Mouse (Mus musculus) gastrocnemius, adult 2 months (tissue): Measurements from ENCODE around the gene Mier1. TPM values are rescaled to one million over a fixed set of nuclear protein-coding genes. Genes with fewer than 3 reads are reported as not detected.

Experiments
- DNase-seq: peaks from one replicate; pipeline ENCODE4 v3.0.0; 2022
- H3K27ac ChIP-seq: fragments of 200-600 bp; 2 replicates; pipeline ENCODE4 v1.8.1; 2022; ENCODE audit warnings: mild to moderate bottlenecking
- H3K4me3 ChIP-seq: fragments of 200-600 bp; 2 replicates; pipeline ENCODE4 v1.8.1; 2022; ENCODE audit warnings: mild to moderate bottlenecking, moderate library complexity
- CTCF ChIP-seq: fragments of 200-600 bp; IDR thresholded peaks from 2 replicates; pipeline ENCODE4 v1.8.1; 2022; ENCODE audit warnings: antibody characterized with exemption, mild to moderate bottlenecking, moderate library complexity
- intact Hi-C: fragments of 180-260 bp; cut with DNase I; formaldehyde crosslinking; loops from one replicate; pipeline ENCODE4 v1.15.1; 2025
- long read RNA-seq, 2 experiments: library from polyadenylated mRNA; stranded (forward); transcript quantifications; one replicate each; pipeline ENCODE4 v2.0.0; 2021
- total RNA-seq, 2 experiments: library from RNA; stranded (reverse); gene quantifications; 2 replicates each; pipeline ENCODE4 v1.2.3; 2021

Gene Mier1
- total RNA-seq = 10 to 100 TPM; 20.0 to 21.4 TPM
- long read RNA-seq, experiment 1, full-length matches to known transcripts = 7 of 10 reads
- long read RNA-seq, experiment 1, partial matches to known transcripts = 1 of 10 reads
- long read RNA-seq, experiment 1, other reads (novel, unspliced or antisense) = 2 of 10 reads
- long read RNA-seq, experiment 2, full-length matches to known transcripts = 4 of 7 reads
- long read RNA-seq, experiment 2, partial matches to known transcripts = 1 of 7 reads
- long read RNA-seq, experiment 2, other reads (novel, unspliced or antisense) = 2 of 7 reads

DNA sequence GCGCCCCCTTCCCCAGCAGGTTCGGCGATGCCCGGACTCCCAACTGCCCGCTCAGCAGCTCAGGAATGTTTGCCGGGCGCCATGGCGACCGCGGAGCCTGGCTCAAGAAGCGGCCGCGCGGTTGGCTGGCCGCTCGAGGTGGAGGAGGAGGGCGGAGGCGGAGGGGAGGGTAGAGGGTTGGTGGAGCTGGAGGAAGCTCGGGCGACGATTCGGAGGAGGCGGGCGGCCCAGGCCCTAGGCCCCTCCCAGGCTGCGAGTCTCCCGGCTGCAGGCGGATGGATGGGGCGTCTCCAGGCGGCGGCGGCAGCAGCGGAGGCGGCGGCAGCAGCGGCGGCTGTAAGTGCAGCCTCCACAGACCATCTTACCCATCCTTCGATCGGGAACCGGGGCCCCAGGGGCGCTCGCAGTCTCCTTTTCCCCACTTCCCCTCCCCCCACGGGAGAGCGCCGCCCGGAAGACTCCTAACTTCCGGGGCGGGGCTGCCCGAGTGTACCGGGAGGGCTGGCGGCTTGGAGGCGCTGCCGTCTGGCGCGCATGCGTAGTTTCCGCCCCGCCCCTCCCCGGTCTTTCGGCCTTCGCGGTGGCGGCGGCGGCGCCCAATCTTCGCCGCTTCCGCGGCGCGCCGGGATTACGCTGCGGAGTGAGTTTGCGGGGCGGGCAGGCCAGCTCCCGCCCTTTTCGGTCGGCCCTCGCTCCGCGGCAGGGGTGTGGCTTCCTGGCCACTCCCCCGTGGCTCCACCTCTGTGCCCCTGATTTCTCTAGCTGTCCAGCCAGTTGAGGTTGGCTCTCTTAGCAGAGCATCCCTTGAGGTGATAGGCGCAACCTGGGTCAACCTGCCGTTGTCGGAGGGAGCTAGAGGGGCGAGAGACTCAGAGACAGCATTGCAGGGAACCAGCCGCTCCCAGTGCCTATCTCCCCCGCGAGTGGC lies at the start of gene Mier1, which contains the start of gene Wdr78:
Gene Mier1, plus strand, starts transcription at position 207 of the 928 bp plus-strand sequence.
Gene Wdr78, minus strand, starts transcription at position 372 of the 928 bp plus-strand sequence.
- peak; percentile 98 for DNase-seq
- TF ChIP-seq CTCF = no peak
- intact Hi-C loops = loop anchor here (1.0 kb wide), 1 partner anchor 199 kb away; the partner anchor contains the start of gene Oma1
- peak within 1 kb of the TSS; percentile 94 for H3K27ac ChIP-seq
- H3K4me3 ChIP-seq = peak within 1 kb of the TSS; percentile 92

DNA sequence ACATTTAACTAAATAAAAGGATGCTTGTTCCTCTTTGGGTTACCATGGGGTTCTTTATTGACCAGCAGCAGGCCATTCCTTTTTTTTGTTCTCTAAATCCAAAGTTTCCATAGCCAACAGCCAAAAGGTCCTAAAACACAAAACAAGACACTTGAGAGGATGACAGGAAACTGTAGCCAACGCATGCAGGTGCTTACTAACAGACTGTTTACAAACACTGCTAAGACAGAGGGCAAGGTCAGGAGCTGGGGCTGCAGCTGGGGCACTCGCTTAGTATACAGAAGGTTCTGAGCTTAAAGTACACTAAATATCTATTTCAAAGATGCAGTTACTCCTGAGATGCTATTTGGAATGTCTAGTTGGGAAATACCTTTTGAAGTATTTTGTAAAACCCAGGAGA lies 49.8 kb upstream of the Mier1 start:
- Histone ChIP-seq H3K4me3 (no peak overlapping the region), H3K27ac (no peak overlapping the region)
- intact Hi-C loops = no loop called here
- TF ChIP-seq CTCF = no peak
- DNase-seq = no peak

- intact Hi-C loops = no loop called here
- Histone ChIP-seq H3K4me3 (no peak overlapping the region), H3K27ac (no peak overlapping the region)
- DNase-seq = no peak
- TF ChIP-seq CTCF = no peak
Measured at GRCm38 (mm10) chr4:103064976-103065375, 49.2 kb upstream of the Mier1 start.

GRCm38 (mm10) chr4:103067906-103068655 lies 46.1 kb upstream of the Mier1 start:
- no peak for TF ChIP-seq CTCF
- intact Hi-C loops = no loop called here
- Histone ChIP-seq H3K27ac (no peak overlapping the region), H3K4me3 (no peak overlapping the region)
- no peak for DNase-seq

DNA sequence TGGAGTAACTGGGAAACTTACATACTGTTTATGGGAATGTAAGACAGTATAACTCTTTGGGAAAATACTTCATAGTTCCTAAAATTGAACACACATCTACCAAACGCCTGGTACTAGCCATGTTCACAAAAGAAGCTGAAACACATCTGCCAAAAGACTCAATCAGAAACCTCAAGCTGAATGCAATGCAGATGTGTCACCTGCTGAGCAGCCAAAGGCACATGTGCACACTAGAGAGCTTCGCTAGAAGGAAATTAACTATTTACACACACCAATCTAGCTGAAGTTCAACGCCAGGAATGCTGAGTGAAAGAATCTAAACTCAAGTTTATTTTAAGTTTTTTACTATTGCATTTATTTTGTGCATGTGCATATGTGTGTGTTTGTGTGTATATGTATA lies 43.6 kb upstream of the Mier1 start:
- Histone ChIP-seq H3K27ac (no peak overlapping the region), H3K4me3 (no peak overlapping the region)
- intact Hi-C loops = no loop called here
- TF ChIP-seq CTCF = no peak
- no peak for DNase-seq

GRCm38 (mm10) chr4:103085237-103085636 lies 29.0 kb upstream of the Mier1 start:
- Histone ChIP-seq H3K4me3 (no peak overlapping the region), H3K27ac (no peak overlapping the region)
- peak; percentile 15; the same call in 1 of the 2 replicates for TF ChIP-seq CTCF
- DNase-seq = no peak
- intact Hi-C loops = no loop called here

GRCm38 (mm10) chr4:103095921-103096320 lies 18.3 kb upstream of the Mier1 start:
- Histone ChIP-seq H3K27ac (no peak overlapping the region), H3K4me3 (no peak overlapping the region)
- no peak for TF ChIP-seq CTCF
- no peak for DNase-seq
- intact Hi-C loops = no loop called here

DNA sequence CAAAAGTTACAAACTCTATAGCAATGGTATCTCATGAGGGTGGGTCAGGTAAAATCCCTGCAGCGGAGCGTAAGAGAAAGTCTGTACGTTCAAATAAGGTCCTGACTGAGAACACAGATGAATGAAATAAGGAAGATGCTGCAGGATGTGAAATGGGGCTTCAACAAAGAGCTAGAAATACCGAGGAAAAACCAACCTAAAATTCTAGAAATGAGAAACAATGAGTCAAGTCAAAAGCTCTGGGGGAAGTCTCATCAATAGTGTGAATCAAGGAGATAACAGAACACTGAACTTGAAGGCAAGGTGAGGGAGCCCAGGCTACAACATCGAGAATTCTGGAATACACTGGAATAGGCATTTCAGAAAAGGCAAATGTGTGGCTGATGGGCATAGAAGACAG lies 15.7 kb upstream of the Mier1 start:
- no peak overlapping the region for H3K4me3 ChIP-seq
- intact Hi-C loops = no loop called here
- H3K27ac ChIP-seq = no peak overlapping the region
- TF ChIP-seq CTCF = no peak
- DNase-seq = no peak

GRCm38 (mm10) chr4:103112651-103113050 lies 1.5 kb upstream of the Mier1 start:
- TF ChIP-seq CTCF = no peak
- Histone ChIP-seq H3K4me3 (no peak overlapping the region), H3K27ac (no peak overlapping the region)
- intact Hi-C loops = loop anchor here (2.0 kb wide), 1 partner anchor 102 kb away; the partner anchor contains the start of gene Slc35d1
- DNase-seq = no peak

DNA sequence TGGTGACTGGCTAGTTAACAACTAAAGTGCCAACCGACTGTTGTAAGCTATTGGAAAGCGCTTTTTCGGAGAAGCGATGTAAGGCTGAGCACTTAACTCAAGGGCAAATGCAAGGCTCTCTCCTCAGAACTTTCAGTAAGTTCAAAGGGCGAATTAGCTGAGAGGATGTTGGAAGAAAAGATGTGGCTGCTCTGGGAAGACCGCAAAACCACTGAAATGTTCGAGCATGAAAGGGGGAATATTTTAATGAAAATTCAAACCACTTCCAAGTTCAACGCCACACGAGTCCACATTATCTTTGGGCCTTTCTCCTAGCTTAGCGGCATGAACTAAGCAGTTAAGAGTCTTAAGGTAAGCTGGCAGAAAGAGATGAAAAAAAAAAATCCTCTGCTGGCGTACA lies 788 bp upstream of the Mier1 start:
- intact Hi-C loops = loop anchor here (2.0 kb wide), 1 partner anchor 101 kb away; the partner anchor contains the start of gene Slc35d1
- DNase-seq = no peak
- H3K27ac ChIP-seq = peak overlapping the region; percentile 94; the same call in 1 of the 2 replicates
- H3K4me3 ChIP-seq = peak overlapping the region; percentile 92
- no peak for TF ChIP-seq CTCF

GRCm38 (mm10) chr4:103118888-103119228 lies 4.7 kb downstream of the Mier1 start:
- Histone ChIP-seq H3K4me3 (peak overlapping the region; percentile 92), H3K27ac (peak overlapping the region; percentile 98)
- DNase-seq = no peak
- intact Hi-C loops = no loop called here
- TF ChIP-seq CTCF = no peak

DNA sequence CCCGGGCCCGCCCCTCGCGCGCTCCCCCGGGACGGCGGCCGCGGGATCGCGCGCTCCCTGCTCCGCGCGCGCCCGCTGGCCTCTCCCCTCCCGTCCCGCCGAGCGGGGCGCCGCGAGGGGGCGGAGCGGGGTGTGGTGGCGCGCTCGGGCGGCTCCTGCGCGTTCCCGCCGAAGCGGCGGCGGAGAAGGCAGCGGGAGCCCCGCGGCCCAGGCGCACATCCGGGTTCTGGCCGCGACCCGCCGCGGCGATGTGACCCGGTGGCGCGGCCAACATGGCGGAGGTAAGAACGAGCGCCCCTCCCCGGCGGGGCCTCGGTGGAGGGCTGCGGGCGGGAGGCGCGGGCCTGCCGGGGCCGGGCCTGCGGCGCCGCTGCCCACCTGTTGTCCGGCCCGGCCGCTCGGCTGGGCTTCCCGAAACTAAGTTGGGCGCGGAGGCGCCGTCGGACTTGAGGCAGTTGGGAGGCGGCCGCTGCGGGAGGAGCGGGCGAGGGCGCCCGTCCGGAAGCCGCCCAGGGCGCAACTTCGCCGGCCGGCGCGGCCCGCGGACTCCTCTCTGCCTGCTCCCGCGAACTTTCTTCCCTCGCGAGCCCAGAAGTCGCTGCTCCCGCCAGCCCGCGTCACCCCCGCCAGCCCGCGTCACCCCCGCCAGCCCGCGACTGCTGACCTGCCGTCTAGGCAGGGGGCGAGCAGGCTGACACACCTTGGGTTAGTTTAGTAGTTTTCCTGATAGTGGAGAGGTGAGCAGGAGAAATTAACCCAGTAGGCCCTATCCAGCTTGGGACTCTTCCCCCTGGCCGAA lies 5.2 kb downstream of the Mier1 start:
- Histone ChIP-seq H3K4me3 (peak overlapping the region; percentile 92), H3K27ac (peak overlapping the region; percentile 98)
- 0 out of 2 replicates have a peak, but pooled peaks have one; percentile 16 for TF ChIP-seq CTCF
- peak; percentile 93 for DNase-seq
- intact Hi-C loops = no loop called here
